Mouse (Mus musculus): ENCODE results near the gene Gm21188. TPM values are rescaled to one million over a fixed set of nuclear protein-coding genes. Genes with fewer than 3 reads are reported as not detected.
"Not testable (repeated sequence)": the region's sequence is repeated elsewhere in the genome, so short reads cannot be mapped to it uniquely, and the experiment has no call there.

Gm21188 gene
- not detected in 2 replicates for polyA plus RNA-seq (2012; rRNA removed)

- not testable (repeated sequence) for H3K4me3 ChIP-seq (ENCODE audit: insufficient read depth, low read length); H3K27ac ChIP-seq (ENCODE audit: insufficient read depth, low read length); H3K4me1 ChIP-seq (ENCODE audit: control insufficient read depth, insufficient read depth, low read length)
Observed at GRCm38 (mm10) chr13:120052085-120052484, at the start of gene Gm21188. Gene Gm21188, minus strand, starts transcription at chr13:120052194.

- H3K4me1 ChIP-seq (ENCODE audit: control insufficient read depth, insufficient read depth, low read length); H3K4me3 ChIP-seq (ENCODE audit: insufficient read depth, low read length); H3K27ac ChIP-seq (ENCODE audit: insufficient read depth, low read length): not testable (repeated sequence)
Observed at GRCm38 (mm10) chr13:120099327-120099726, 47.3 kb upstream of the Gm21188 start.

- not testable (repeated sequence) for H3K27ac ChIP-seq (ENCODE audit: insufficient read depth, low read length); H3K4me1 ChIP-seq (ENCODE audit: control insufficient read depth, insufficient read depth, low read length); H3K4me3 ChIP-seq (ENCODE audit: insufficient read depth, low read length)
Observed at GRCm38 (mm10) chr13:120096938-120097256, 44.9 kb upstream of the Gm21188 start.

- not testable (repeated sequence) for H3K4me1 ChIP-seq (ENCODE audit: control insufficient read depth, insufficient read depth, low read length); H3K4me3 ChIP-seq (ENCODE audit: insufficient read depth, low read length)
Observed at GRCm38 (mm10) chr13:120096241-120096937, 44.4 kb upstream of the Gm21188 start.

GRCm38 (mm10) chr13:120092950-120093349 is 41.0 kb upstream of the Gm21188 start:
- not testable (repeated sequence) for H3K4me1 ChIP-seq (ENCODE audit: control insufficient read depth, insufficient read depth, low read length); H3K27ac ChIP-seq (ENCODE audit: insufficient read depth, low read length); H3K4me3 ChIP-seq (ENCODE audit: insufficient read depth, low read length)

More at GRCm38 (mm10) chr13:120096241-120096937, 44.4 kb upstream of the Gm21188 start:
- H3K27ac ChIP-seq (ENCODE audit: insufficient read depth, low read length), result not testable (repeated sequence)

- not testable (repeated sequence) for H3K27ac ChIP-seq (ENCODE audit: insufficient read depth, low read length); H3K4me3 ChIP-seq (ENCODE audit: insufficient read depth, low read length); H3K4me1 ChIP-seq (ENCODE audit: control insufficient read depth, insufficient read depth, low read length)
Observed at GRCm38 (mm10) chr13:120079644-120080043, 27.6 kb upstream of the Gm21188 start.

GRCm38 (mm10) chr13:120070878-120071277 is 18.9 kb upstream of the Gm21188 start:
- not testable (repeated sequence) for H3K4me1 ChIP-seq (ENCODE audit: control insufficient read depth, insufficient read depth, low read length); H3K27ac ChIP-seq (ENCODE audit: insufficient read depth, low read length); H3K4me3 ChIP-seq (ENCODE audit: insufficient read depth, low read length)

- H3K4me1 ChIP-seq (ENCODE audit: control insufficient read depth, insufficient read depth, low read length); H3K27ac ChIP-seq (ENCODE audit: insufficient read depth, low read length); H3K4me3 ChIP-seq (ENCODE audit: insufficient read depth, low read length): not testable (repeated sequence)
Observed at GRCm38 (mm10) chr13:120070012-120070598, 18.1 kb upstream of the Gm21188 start.

GRCm38 (mm10) chr13:120063439-120064089 is 11.6 kb upstream of the Gm21188 start:
- H3K4me3 ChIP-seq (ENCODE audit: insufficient read depth, low read length); H3K27ac ChIP-seq (ENCODE audit: insufficient read depth, low read length); H3K4me1 ChIP-seq (ENCODE audit: control insufficient read depth, insufficient read depth, low read length): not testable (repeated sequence)

- not testable (repeated sequence) for H3K4me3 ChIP-seq (ENCODE audit: insufficient read depth, low read length); H3K27ac ChIP-seq (ENCODE audit: insufficient read depth, low read length); H3K4me1 ChIP-seq (ENCODE audit: control insufficient read depth, insufficient read depth, low read length)
Observed at GRCm38 (mm10) chr13:120062903-120063302, 10.9 kb upstream of the Gm21188 start.

- H3K27ac ChIP-seq (ENCODE audit: insufficient read depth, low read length); H3K4me3 ChIP-seq (ENCODE audit: insufficient read depth, low read length); H3K4me1 ChIP-seq (ENCODE audit: control insufficient read depth, insufficient read depth, low read length): not testable (repeated sequence)
Observed at GRCm38 (mm10) chr13:120048608-120049007, 3.4 kb downstream of the Gm21188 start.

GRCm38 (mm10) chr13:120048186-120048585 is 3.8 kb downstream of the Gm21188 start:
- H3K27ac ChIP-seq (ENCODE audit: insufficient read depth, low read length); H3K4me3 ChIP-seq (ENCODE audit: insufficient read depth, low read length); H3K4me1 ChIP-seq (ENCODE audit: control insufficient read depth, insufficient read depth, low read length): not testable (repeated sequence)

GRCm38 (mm10) chr13:120046422-120047209 is 5.4 kb downstream of the Gm21188 start:
- not testable (repeated sequence) for H3K27ac ChIP-seq (ENCODE audit: insufficient read depth, low read length); H3K4me3 ChIP-seq (ENCODE audit: insufficient read depth, low read length); H3K4me1 ChIP-seq (ENCODE audit: control insufficient read depth, insufficient read depth, low read length)

- H3K4me3 ChIP-seq (ENCODE audit: insufficient read depth, low read length); H3K4me1 ChIP-seq (ENCODE audit: control insufficient read depth, insufficient read depth, low read length); H3K27ac ChIP-seq (ENCODE audit: insufficient read depth, low read length): not testable (repeated sequence)
Observed at GRCm38 (mm10) chr13:120041145-120041544, 10.8 kb downstream of the Gm21188 start.

GRCm38 (mm10) chr13:120037881-120038280 is 14.1 kb downstream of the Gm21188 start:
- not testable (repeated sequence) for H3K4me1 ChIP-seq (ENCODE audit: control insufficient read depth, insufficient read depth, low read length); H3K27ac ChIP-seq (ENCODE audit: insufficient read depth, low read length); H3K4me3 ChIP-seq (ENCODE audit: insufficient read depth, low read length)

Data from cortical plate, adult 2 months (tissue).